Mouse (Mus musculus) liver, adult 2 months (tissue): ENCODE data around the gene Cdk1.

ENCODE experiments used
- CTCF ChIP-seq: fragments of 200-500 bp; IDR thresholded peaks from 2 replicates; pipeline ENCODE4 v1.5.1; 2011; ENCODE audit warnings: low read depth, low read length, control low read depth
- POLR2A ChIP-seq: fragments of 200-500 bp; IDR thresholded peaks from 2 replicates; pipeline ENCODE4 v1.6.1; 2011; ENCODE audit warnings: low read length, control low read depth; ENCODE audit not compliant: insufficient read depth; ENCODE audit errors: extremely low read depth

DNA sequence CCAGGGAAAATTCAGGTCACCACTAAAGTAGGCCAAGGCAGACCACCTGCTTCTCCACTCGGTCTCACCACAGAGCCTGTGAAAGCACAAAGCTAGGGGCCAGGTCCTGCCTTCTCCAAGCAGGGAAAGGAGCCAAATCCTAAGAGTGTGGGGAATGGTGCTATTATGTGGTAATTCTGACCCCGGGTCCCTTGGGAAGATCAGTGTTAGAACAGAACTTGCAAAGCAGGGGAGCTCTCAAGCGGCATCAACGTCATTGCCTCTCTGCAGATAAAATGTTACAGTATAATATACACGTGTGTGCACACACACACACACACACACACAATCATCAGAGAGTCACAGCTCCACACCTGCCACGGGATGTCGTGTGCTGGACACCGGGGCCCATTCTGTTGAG lies 62.0 kb downstream of the Cdk1 start:
- TF ChIP-seq POLR2A (no peak), CTCF (no peak)
